Mouse (Mus musculus): ENCODE measurements around the gene Cyp2j5. TPM values are rescaled to one million over a fixed set of nuclear protein-coding genes. Genes with fewer than 3 reads are reported as not detected.

The Cyp2j5 gene
- polyA plus RNA-seq, 1 experiment, result not detected

- Histone ChIP-seq H3K27me3 (ENCODE audit: control insufficient read depth, insufficient read depth, low read length) (no peaks in the 10 kb centered on the region), H3K27ac (ENCODE audit: insufficient read depth, low read length) (no peak overlapping the region), H3K4me1 (ENCODE audit: control insufficient read depth, insufficient read depth, low read length) (no peaks in the 10 kb centered on the region), H3K4me3 (replicated peaks; ENCODE audit: insufficient read depth, low read depth, low read length) (no peak overlapping the region)
- no peak for TF ChIP-seq POLR2A (IDR thresholded peaks at IDR 0.05; ENCODE audit: borderline replicate concordance, insufficient read depth, low read length)
- TF ChIP-seq CTCF (IDR thresholded peaks at IDR 0.05; ENCODE audit: borderline replicate concordance, insufficient read depth, low read depth, low read length), result no peak
- no peak for DNase-seq
These were observed 17.0 kb upstream of the Cyp2j5 start for GRCm38 (mm10) chr4:96680966-96681365.

- H3K4me3 ChIP-seq (replicated peaks; ENCODE audit: insufficient read depth, low read depth, low read length), result no peak overlapping the region
- H3K4me1 ChIP-seq (ENCODE audit: control insufficient read depth, insufficient read depth, low read length), result no peaks in the 10 kb centered on the region
- WGBS, result 20% methylated on average over 1 of the region's 1 CpGs
- TF ChIP-seq POLR2A (IDR thresholded peaks at IDR 0.05; ENCODE audit: borderline replicate concordance, insufficient read depth, low read length), result no peak
- TF ChIP-seq CTCF (IDR thresholded peaks at IDR 0.05; ENCODE audit: borderline replicate concordance, insufficient read depth, low read depth, low read length), result peak; percentile 30; the same call in 1 of the 2 replicates
- no peak for DNase-seq
- no peak overlapping the region for H3K27ac ChIP-seq (ENCODE audit: insufficient read depth, low read length)
- H3K27me3 ChIP-seq (ENCODE audit: control insufficient read depth, insufficient read depth, low read length), result no peaks in the 10 kb centered on the region
These were observed 16.3 kb upstream of the Cyp2j5 start for GRCm38 (mm10) chr4:96680233-96680632.

GRCm38 (mm10) chr4:96664668-96665454 is 907 bp upstream of the Cyp2j5 start:
- Histone ChIP-seq H3K4me1 (ENCODE audit: control insufficient read depth, insufficient read depth, low read length) (no peaks in the 10 kb centered on the region), H3K4me3 (replicated peaks; ENCODE audit: insufficient read depth, low read depth, low read length) (no peak overlapping the region), H3K27ac (ENCODE audit: insufficient read depth, low read length) (no peak overlapping the region), H3K27me3 (ENCODE audit: control insufficient read depth, insufficient read depth, low read length) (no peaks in the 10 kb centered on the region)
- no peak for TF ChIP-seq CTCF (IDR thresholded peaks at IDR 0.05; ENCODE audit: borderline replicate concordance, insufficient read depth, low read depth, low read length)
- TF ChIP-seq POLR2A (IDR thresholded peaks at IDR 0.05; ENCODE audit: borderline replicate concordance, insufficient read depth, low read length), result no peak
- no peak for DNase-seq
- 100% methylated on average over 1 of the region's 1 CpGs for WGBS

- 79% methylated on average over 1 of the region's 1 CpGs for WGBS
- Histone ChIP-seq H3K4me3 (replicated peaks; ENCODE audit: insufficient read depth, low read depth, low read length) (no peak overlapping the region), H3K27me3 (ENCODE audit: control insufficient read depth, insufficient read depth, low read length) (no peaks in the 10 kb centered on the region), H3K4me1 (ENCODE audit: control insufficient read depth, insufficient read depth, low read length) (no peaks in the 10 kb centered on the region), H3K27ac (ENCODE audit: insufficient read depth, low read length) (no peak overlapping the region)
- TF ChIP-seq POLR2A (IDR thresholded peaks at IDR 0.05; ENCODE audit: borderline replicate concordance, insufficient read depth, low read length) (no peak), CTCF (IDR thresholded peaks at IDR 0.05; ENCODE audit: borderline replicate concordance, insufficient read depth, low read depth, low read length) (no peak)
- no peak for DNase-seq
These were observed 28.5 kb downstream of the Cyp2j5 start for GRCm38 (mm10) chr4:96635455-96635854.

- WGBS, result 96% methylated on average over 1 of the region's 1 CpGs
- no peak for DNase-seq
- H3K27ac ChIP-seq (ENCODE audit: insufficient read depth, low read length), result no peak overlapping the region
- no peak overlapping the region for H3K4me3 ChIP-seq (replicated peaks; ENCODE audit: insufficient read depth, low read depth, low read length)
- H3K27me3 ChIP-seq (ENCODE audit: control insufficient read depth, insufficient read depth, low read length), result no peaks in the 10 kb centered on the region
- no peak for TF ChIP-seq CTCF (IDR thresholded peaks at IDR 0.05; ENCODE audit: borderline replicate concordance, insufficient read depth, low read depth, low read length)
- TF ChIP-seq POLR2A (IDR thresholded peaks at IDR 0.05; ENCODE audit: borderline replicate concordance, insufficient read depth, low read length), result no peak
- H3K4me1 ChIP-seq (ENCODE audit: control insufficient read depth, insufficient read depth, low read length), result no peaks in the 10 kb centered on the region
These were observed 41.5 kb downstream of the Cyp2j5 start for GRCm38 (mm10) chr4:96622474-96622873.

- TF ChIP-seq CTCF (IDR thresholded peaks at IDR 0.05; ENCODE audit: borderline replicate concordance, insufficient read depth, low read depth, low read length), result no peak
- no peak for TF ChIP-seq POLR2A (IDR thresholded peaks at IDR 0.05; ENCODE audit: borderline replicate concordance, insufficient read depth, low read length)
- H3K4me3 ChIP-seq (replicated peaks; ENCODE audit: insufficient read depth, low read depth, low read length), result no peak overlapping the region
- DNase-seq, result peak; percentile 41 to 56
- no peak overlapping the region for H3K27ac ChIP-seq (ENCODE audit: insufficient read depth, low read length)
- 23% methylated on average over 4 of the region's 4 CpGs for WGBS
- no peaks in the 10 kb centered on the region for H3K27me3 ChIP-seq (ENCODE audit: control insufficient read depth, insufficient read depth, low read length)
- peaks cover 5% of the 10 kb centered on the region; the same call in 1 of the 2 replicates for H3K4me1 ChIP-seq (ENCODE audit: control insufficient read depth, insufficient read depth, low read length)
These were observed 72.2 kb downstream of the Cyp2j5 start for GRCm38 (mm10) chr4:96591791-96592150.

- Histone ChIP-seq H3K27me3 (ENCODE audit: control insufficient read depth, insufficient read depth, low read length) (no peaks in the 10 kb centered on the region), H3K27ac (ENCODE audit: insufficient read depth, low read length) (no peak within 1 kb of the TSS; the same call in 1 of the 2 replicates), H3K4me1 (ENCODE audit: control insufficient read depth, insufficient read depth, low read length) (peaks cover 5% of the 10 kb centered on the region; the same call in 1 of the 2 replicates), H3K4me3 (replicated peaks; ENCODE audit: insufficient read depth, low read depth, low read length) (peak within 1 kb of the TSS; percentile 54)
- no peak for TF ChIP-seq CTCF (IDR thresholded peaks at IDR 0.05; ENCODE audit: borderline replicate concordance, insufficient read depth, low read depth, low read length)
- 3% methylated on average over 18 of the region's 18 CpGs for WGBS
- DNase-seq, result peak; percentile 39 to 48
These were observed 72.8 kb downstream of the Cyp2j5 start, which contains the start of gene Cyp2j9 for GRCm38 (mm10) chr4:96590911-96591790. Cyp2j9 (minus strand) TSS chr4:96591578.

Data from cerebellum, adult 2 months (tissue).